Mouse (Mus musculus) G1E (cell line): ENCODE results near the gene Bcl2l12.

Experiments
- CTCF ChIP-seq: IDR thresholded peaks from 2 replicates; pipeline ENCODE4 v1.5.1; 2012; ENCODE audit warnings: low read depth, low read length, inconsistent platforms, mixed read lengths
- GATA1 ChIP-seq: IDR thresholded peaks from 2 replicates; pipeline ENCODE4 v1.6.1; 2012; ENCODE audit warnings: borderline replicate concordance, low read length, inconsistent platforms, mixed read lengths

DNA sequence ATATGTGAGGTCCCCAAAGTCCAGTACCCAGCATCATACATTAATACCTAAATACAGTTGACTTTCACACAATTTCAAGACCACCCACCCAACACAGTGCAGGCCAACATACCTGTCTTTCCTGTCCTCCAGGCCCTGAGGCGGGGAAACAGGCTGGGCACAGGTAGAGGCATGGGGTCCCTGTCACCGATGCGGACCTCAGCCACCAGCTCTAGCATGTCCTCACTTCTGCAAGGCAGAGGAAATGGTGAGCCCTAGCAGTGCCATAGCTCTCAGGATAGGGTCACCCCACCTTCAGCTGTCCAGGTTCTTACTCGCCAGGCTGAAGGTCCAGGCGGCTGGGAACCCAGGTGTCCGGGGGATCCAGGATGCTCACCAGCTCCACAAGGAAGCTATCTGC is 13.5 kb upstream of the Bcl2l12 start:
- TF ChIP-seq CTCF (no peak), GATA1 (no peak)
